Mouse (Mus musculus) intestine, postnatal 0 days (tissue): ENCODE data around the gene Kat6b. TPM values are rescaled to one million over a fixed set of nuclear protein-coding genes. Genes with fewer than 3 reads are reported as not detected.

Experiments used
- ATAC-seq: fragments of 200-750 bp; cut with Nextera tagmentation; 2 replicates; pipeline ENCODE4 v1.8.0; 2017; ENCODE audit warnings: mild to moderate bottlenecking, moderate TSS enrichment, moderate library complexity
- H3K27ac ChIP-seq: fragments of 300-500 bp; sonication (generic); 2 replicates; pipeline ENCODE4 v1.5.1; 2014; ENCODE audit warnings: mild to moderate bottlenecking, low read depth, low read length, moderate library complexity
- H3K27me3 ChIP-seq: fragments of 300-500 bp; sonication (generic); replicated peaks from 2 replicates; pipeline ENCODE4 v1.6.1; 2014; ENCODE audit warnings: low read length, mixed read lengths; ENCODE audit not compliant: control insufficient read depth, insufficient read depth
- H3K36me3 ChIP-seq: fragments of 300-500 bp; sonication (generic); 2 replicates; pipeline ENCODE4 v1.6.1; 2014; ENCODE audit warnings: mild to moderate bottlenecking, moderate library complexity; ENCODE audit not compliant: control insufficient read depth, insufficient read depth
- H3K4me1 ChIP-seq: fragments of 300-500 bp; sonication (generic); replicated peaks from 2 replicates; pipeline ENCODE4 v1.6.1; 2014; ENCODE audit warnings: antibody characterized with exemption, low read length, mixed read lengths; ENCODE audit not compliant: control insufficient read depth, insufficient read depth
- H3K4me2 ChIP-seq: fragments of 300-500 bp; sonication (generic); replicated peaks from 2 replicates; pipeline ENCODE4 v1.6.1; 2014; ENCODE audit warnings: low read depth, mild to moderate bottlenecking, moderate library complexity
- H3K4me3 ChIP-seq: fragments of 300-500 bp; sonication (generic); 2 replicates; pipeline ENCODE4 v1.5.1; 2014; ENCODE audit warnings: low read depth, low read length
- H3K9ac ChIP-seq: fragments of 300-500 bp; sonication (generic); 2 replicates; pipeline ENCODE4 v1.6.1; 2014; ENCODE audit warnings: mild to moderate bottlenecking, low read depth, low read length
- H3K9me3 ChIP-seq: fragments of 300-500 bp; sonication (generic); 2 replicates; pipeline ENCODE4 v1.6.1; 2016; ENCODE audit warnings: mixed run types; ENCODE audit not compliant: control insufficient read depth
- CTCF ChIP-seq: sonication (generic); IDR thresholded peaks from 2 replicates; pipeline ENCODE4 v1.5.1; 2016; ENCODE audit warnings: low read depth, mild to moderate bottlenecking, control low read depth, antibody characterized with exemption, moderate library complexity
- WGBS: fragments of 180-500 bp; shearing (Covaris S2); extraction: QIAGEN DNeasy Blood & Tissue Kit; methylation state at CpG from one replicate; pipeline ENCODE4 v1.1.7; 2014; 5-methylcytosine and 5-hydroxymethylcytosine counted together
- polyA plus RNA-seq: library from polyadenylated mRNA; unstranded; fragments of >200 nt; fragmentation: Nextera tagmentation; extraction: Ambion mirVana; gene quantifications from 2 replicates; pipeline ENCODE4 v1.2.1, GENCODE M21; 2015

The Kat6b gene
- polyA plus RNA-seq, 1 experiment from 2014 or later, result 4.8 TPM

DNA sequence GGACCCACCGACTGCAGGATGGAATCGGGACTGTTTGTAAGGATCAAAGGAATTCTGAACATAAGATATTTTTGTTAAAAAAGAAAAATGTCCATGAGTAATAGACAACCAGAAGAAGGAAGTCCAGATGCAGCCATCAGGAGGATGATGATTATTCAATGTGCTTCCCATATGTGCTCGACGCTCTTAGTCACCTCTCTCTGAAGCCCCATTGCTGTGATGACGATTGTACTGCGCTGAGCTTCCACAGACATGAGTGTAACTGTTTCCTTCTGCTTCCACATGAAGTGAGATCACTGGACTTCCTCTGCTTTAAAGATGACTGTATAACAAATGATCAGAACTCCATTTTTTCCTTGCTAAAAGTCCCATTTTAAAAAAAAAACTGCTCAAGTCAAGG, 131.8 kb downstream of the Kat6b start:
- TF ChIP-seq CTCF, result no peak
- H3K27ac ChIP-seq, result no peak overlapping the region
- H3K9ac ChIP-seq, result no peak overlapping the region
- H3K9me3 ChIP-seq, result no peaks in the 10 kb centered on the region
- ATAC-seq, result no peak
- H3K4me3 ChIP-seq, result no peak overlapping the region
- no peaks in the 10 kb centered on the region for H3K4me1 ChIP-seq
- no peak overlapping the region for H3K4me2 ChIP-seq
- WGBS, result 83% methylated on average over 6 of the region's 6 CpGs
- H3K36me3 ChIP-seq, result 0 out of 2 replicates have a peak, but pooled peaks cover 7% of the 10 kb centered on the region
- no peaks in the 10 kb centered on the region for H3K27me3 ChIP-seq

DNA sequence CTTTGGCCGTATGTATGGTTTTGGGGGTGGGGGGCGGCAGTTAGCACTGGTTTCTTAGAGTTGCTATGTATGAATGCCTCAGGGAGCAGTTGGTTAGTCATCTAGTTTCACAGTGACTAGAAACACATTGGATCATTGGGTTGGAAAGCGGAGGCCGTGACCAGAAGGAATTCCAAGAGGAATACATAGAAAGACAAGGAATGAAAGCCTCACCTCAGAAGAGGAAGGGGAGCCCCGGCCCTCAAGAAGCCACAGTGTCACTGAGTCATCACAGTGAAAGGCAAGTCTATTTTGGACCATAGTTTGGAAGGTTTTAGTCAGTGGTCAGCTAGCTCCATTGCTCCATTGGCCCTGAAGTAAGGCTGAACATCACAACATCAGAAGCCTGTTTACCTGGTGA, 132.9 kb downstream of the Kat6b start:
- H3K27ac ChIP-seq, result no peak overlapping the region

DNA sequence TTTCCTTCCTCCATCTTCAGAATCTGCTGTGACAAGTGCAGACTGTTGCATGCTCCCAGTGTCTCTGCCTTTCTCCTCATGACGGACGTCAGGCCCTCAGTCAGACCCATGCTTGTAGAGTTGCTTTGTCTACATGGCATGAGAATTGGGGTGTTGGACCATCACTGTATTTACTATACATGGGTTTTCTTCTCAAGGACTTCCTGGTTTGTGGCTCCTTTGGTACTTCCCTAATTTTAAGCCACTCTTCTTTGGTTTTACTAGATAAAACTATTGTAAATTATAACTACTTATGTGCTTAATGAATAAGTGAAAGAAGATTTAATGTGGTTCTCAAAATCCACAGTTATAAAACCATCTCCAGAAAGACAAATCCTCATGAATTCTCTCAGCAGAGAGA, 134.6 kb downstream of the Kat6b start:
- Histone ChIP-seq H3K4me3 (no peak overlapping the region), H3K4me2 (no peak overlapping the region), H3K36me3 (peaks cover 20% of the 10 kb centered on the region; the same call in 1 of the 2 replicates), H3K9me3 (no peaks in the 10 kb centered on the region), H3K27ac (no peak overlapping the region), H3K9ac (no peak overlapping the region), H3K4me1 (no peaks in the 10 kb centered on the region), H3K27me3 (no peaks in the 10 kb centered on the region)
- TF ChIP-seq CTCF, result no peak
- 90% methylated on average over 2 of the region's 2 CpGs for WGBS
- no peak for ATAC-seq

More for the DNA sequence above, 132.9 kb downstream of the Kat6b start:
- Histone ChIP-seq H3K9me3 (no peaks in the 10 kb centered on the region), H3K9ac (no peak overlapping the region), H3K27me3 (no peaks in the 10 kb centered on the region), H3K4me1 (no peaks in the 10 kb centered on the region), H3K36me3 (peaks cover 11% of the 10 kb centered on the region; the same call in 1 of the 2 replicates), H3K4me2 (no peak overlapping the region), H3K4me3 (no peak overlapping the region)
- ATAC-seq, result no peak
- TF ChIP-seq CTCF, result no peak
- WGBS, result 94% methylated on average over 5 of the region's 5 CpGs

DNA sequence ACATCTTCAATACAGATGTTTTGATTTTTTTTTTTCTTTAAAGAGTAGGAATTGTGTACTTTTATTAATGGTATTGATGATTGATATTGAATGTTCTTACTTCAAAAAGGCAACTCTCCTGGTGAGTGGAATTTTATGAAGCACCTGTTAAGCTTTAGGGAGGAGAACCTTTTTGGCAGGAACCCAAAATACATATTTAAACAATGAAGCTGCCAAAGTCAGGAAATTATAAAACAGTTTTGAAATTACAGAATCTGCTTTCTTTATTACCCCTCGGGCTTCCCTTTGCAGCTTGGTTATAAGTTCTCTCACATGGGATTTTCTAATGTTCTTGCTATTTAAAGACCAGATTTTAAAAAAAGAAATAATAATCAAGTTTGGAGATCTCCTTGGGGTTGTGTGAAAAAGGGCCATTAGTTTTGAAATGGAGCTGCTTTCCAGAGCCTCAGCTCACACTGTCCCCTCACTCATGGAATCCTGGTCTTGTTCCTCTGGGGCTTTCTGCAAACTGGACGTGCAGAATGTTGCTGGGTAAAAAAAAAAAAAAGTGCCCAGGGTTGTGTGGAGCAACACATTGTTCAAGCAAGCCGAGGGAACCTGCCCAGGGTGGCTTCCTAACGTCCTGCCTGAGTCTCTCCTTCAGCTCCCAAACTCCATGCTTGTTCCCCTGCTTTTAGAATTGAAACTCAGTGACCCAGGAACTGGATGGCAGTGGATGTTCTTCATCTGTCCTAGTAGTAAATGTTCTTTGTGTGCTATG, 136.2 kb downstream of the Kat6b start:
- no peaks in the 10 kb centered on the region for H3K9me3 ChIP-seq
- no peak overlapping the region for H3K4me3 ChIP-seq
- peaks cover 29% of the 10 kb centered on the region for H3K36me3 ChIP-seq
- H3K27me3 ChIP-seq, result no peaks in the 10 kb centered on the region
- H3K9ac ChIP-seq, result no peak overlapping the region
- no peak overlapping the region for H3K27ac ChIP-seq
- no peak for TF ChIP-seq CTCF
- no peaks in the 10 kb centered on the region for H3K4me1 ChIP-seq
- WGBS, result 46% methylated on average over 4 of the region's 4 CpGs
- H3K4me2 ChIP-seq, result no peak overlapping the region
- no peak for ATAC-seq

DNA sequence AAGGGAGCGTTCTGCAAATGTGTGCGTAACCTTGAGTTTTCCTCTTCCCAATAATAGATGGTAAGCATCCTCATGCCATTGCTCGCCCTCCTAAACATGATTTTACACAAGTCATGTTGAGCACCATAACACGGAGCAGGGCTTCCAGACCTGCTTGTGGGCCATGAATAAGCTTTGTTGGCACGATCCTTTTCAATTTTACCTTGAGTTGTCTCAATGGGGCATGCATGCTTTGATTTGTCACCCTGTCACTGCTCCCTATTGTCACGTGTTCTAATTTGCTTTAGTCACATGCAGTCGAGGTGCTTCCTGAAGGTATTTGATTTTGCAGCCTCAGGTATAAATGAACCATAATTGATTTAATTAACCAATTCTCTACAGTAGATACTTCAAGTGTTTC, 138.7 kb downstream of the Kat6b start:
- peaks cover 29% of the 10 kb centered on the region for H3K36me3 ChIP-seq
- TF ChIP-seq CTCF, result no peak
- H3K4me2 ChIP-seq, result no peak overlapping the region
- no peaks in the 10 kb centered on the region for H3K4me1 ChIP-seq
- no peak overlapping the region for H3K27ac ChIP-seq
- WGBS, result 92% methylated on average over 7 of the region's 7 CpGs
- ATAC-seq, result no peak
- no peaks in the 10 kb centered on the region for H3K9me3 ChIP-seq
- no peak overlapping the region for H3K9ac ChIP-seq
- no peaks in the 10 kb centered on the region for H3K27me3 ChIP-seq
- no peak overlapping the region for H3K4me3 ChIP-seq

DNA sequence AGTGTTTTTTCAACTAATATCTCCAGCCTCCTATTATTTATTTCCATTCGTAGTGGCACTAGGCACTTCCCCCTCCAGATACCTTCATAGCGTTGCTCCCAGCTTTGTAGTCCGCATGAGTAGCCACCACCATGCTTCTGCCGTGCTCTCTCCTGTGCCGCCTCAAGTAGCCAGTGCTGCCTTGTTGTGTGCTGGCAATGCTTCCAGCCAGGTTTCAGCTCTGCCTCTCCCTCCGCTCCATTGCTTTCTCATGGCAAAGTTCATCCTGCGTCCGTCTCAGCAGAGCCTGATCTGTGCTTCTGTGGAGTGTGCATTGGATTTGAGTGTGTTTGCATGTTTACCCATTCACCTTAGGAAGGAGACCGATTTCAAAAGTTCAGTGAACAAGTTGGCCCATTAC, 144.7 kb downstream of the Kat6b start:
- Histone ChIP-seq H3K9me3 (no peaks in the 10 kb centered on the region), H3K4me2 (no peak overlapping the region), H3K4me3 (no peak overlapping the region), H3K27ac (no peak overlapping the region), H3K4me1 (no peaks in the 10 kb centered on the region), H3K36me3 (peaks cover 63% of the 10 kb centered on the region), H3K9ac (no peak overlapping the region), H3K27me3 (no peaks in the 10 kb centered on the region)
- ATAC-seq, result no peak
- 93% methylated on average over 9 of the region's 9 CpGs for WGBS
- TF ChIP-seq CTCF, result no peak
